Mouse (Mus musculus) midbrain, embryonic 15.5 days (tissue): ENCODE measurements around the gene Gm21964. TPM values are rescaled to one million over a fixed set of nuclear protein-coding genes. Genes with fewer than 3 reads are reported as not detected.

Experiments
- ATAC-seq: fragments of 200-750 bp; cut with Nextera tagmentation; replicated peaks from 2 replicates; pipeline ENCODE4 v1.8.0; 2017; ENCODE audit warnings: moderate TSS enrichment
- H3K27ac ChIP-seq: fragments of 300-500 bp; sonication (generic); 2 replicates; pipeline ENCODE4 v1.5.1; 2015; ENCODE audit warnings: mild to moderate bottlenecking, inconsistent platforms
- H3K27me3 ChIP-seq: fragments of 300-500 bp; sonication (generic); replicated peaks from 2 replicates; pipeline ENCODE4 v1.6.1; 2015; ENCODE audit warnings: inconsistent platforms
- H3K36me3 ChIP-seq: fragments of 300-500 bp; sonication (generic); replicated peaks from 2 replicates; pipeline ENCODE4 v1.6.1; 2015; ENCODE audit warnings: inconsistent platforms
- H3K4me1 ChIP-seq: fragments of 300-500 bp; sonication (generic); 2 replicates; pipeline ENCODE4 v1.6.1; 2015; ENCODE audit warnings: inconsistent platforms
- H3K4me2 ChIP-seq: fragments of 300-500 bp; sonication (generic); 2 replicates; pipeline ENCODE4 v1.6.1; 2015; ENCODE audit warnings: inconsistent platforms, mild to moderate bottlenecking, moderate library complexity
- H3K4me3 ChIP-seq: fragments of 300-500 bp; sonication (generic); 2 replicates; pipeline ENCODE4 v1.5.1; 2015; ENCODE audit warnings: mild to moderate bottlenecking, inconsistent platforms
- H3K9ac ChIP-seq: fragments of 300-500 bp; sonication (generic); 2 replicates; pipeline ENCODE4 v1.6.1; 2015; ENCODE audit warnings: mild to moderate bottlenecking, inconsistent platforms
- H3K9me3 ChIP-seq: fragments of 300-500 bp; sonication (generic); 2 replicates; pipeline ENCODE4 v1.6.1; 2016; ENCODE audit warnings: inconsistent platforms
- WGBS: fragments of 180-500 bp; shearing (Covaris S2); methylation state at CpG from one replicate; pipeline ENCODE4 v1.1.7; 2015; ENCODE audit warnings: mixed read lengths; 5-methylcytosine and 5-hydroxymethylcytosine counted together
- polyA plus RNA-seq: library from polyadenylated mRNA; unstranded; fragments of >200 nt; fragmentation: Nextera tagmentation; extraction: Ambion mirVana; gene quantifications from 2 replicates; pipeline ENCODE4 v1.2.1, GENCODE M21; 2015

Gene Gm21964
- not detected in 2 replicates for polyA plus RNA-seq

GRCm38 (mm10) chr8:110100907-110101306 lies at the start of gene Gm21964:
TSS of gene Gm21964 (plus strand) at chr8:110101207.
- ATAC-seq: no peak
- no peaks in the 10 kb centered on the region for H3K9me3 ChIP-seq

DNA sequence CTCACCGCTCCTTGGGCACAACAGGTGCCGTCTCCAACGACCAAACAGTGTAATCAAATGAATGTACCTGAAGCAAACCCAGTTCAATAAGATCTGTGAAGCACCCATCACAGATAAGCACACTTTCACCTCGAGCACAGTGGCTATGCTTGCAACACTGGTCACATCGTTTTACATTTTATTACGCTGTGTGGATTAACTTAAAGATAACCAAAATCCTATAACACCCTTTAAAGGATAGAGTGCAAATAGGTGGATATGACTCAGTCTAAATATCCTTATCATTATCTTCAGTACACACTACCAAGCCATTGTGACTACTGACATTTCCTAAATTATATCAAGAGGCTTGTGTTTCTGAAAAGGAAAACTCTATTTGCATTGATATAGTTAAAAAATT lies 49.8 kb upstream of the Gm21964 start:
- no peak overlapping the region for H3K4me2 ChIP-seq
- no peaks in the 10 kb centered on the region for H3K4me1 ChIP-seq
- H3K4me3 ChIP-seq: no peak overlapping the region
- no peak overlapping the region for H3K27ac ChIP-seq
- no peaks in the 10 kb centered on the region for H3K9me3 ChIP-seq
- WGBS: 81% methylated on average over 6 of the region's 6 CpGs
- no peaks in the 10 kb centered on the region for H3K27me3 ChIP-seq
- ATAC-seq: no peak
- H3K9ac ChIP-seq: no peak overlapping the region
- H3K36me3 ChIP-seq: no peaks in the 10 kb centered on the region

More at GRCm38 (mm10) chr8:110100907-110101306, at the start of gene Gm21964:
- H3K4me2 ChIP-seq: no peak within 1 kb of the TSS
- H3K27ac ChIP-seq: no peak within 1 kb of the TSS
- H3K4me3 ChIP-seq: no peak within 1 kb of the TSS
- no peaks in the 10 kb centered on the region for H3K4me1 ChIP-seq
- H3K27me3 ChIP-seq: no peaks in the 10 kb centered on the region
- no peaks in the 10 kb centered on the region for H3K36me3 ChIP-seq
- H3K9ac ChIP-seq: no peak within 1 kb of the TSS
- WGBS: 89% methylated on average over 12 of the region's 12 CpGs

DNA sequence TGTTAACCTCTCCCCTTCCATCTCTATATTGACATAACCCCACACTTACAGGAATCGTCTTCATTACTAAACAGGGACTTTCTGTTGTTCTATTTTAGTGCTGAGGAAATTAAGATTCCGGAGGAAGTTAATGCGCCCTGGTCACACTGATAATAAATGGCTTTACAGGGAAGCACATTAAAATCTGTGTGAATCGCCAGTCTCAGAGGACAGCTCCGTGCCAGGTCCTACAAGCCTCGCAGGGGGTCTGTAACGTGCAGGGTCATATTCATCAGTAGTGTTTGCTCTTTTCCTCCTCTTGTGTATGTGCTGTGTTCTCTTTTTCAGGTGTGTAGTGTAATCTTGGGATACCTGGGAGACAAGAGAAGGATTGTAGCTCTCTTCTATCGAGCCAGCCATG lies 42.8 kb upstream of the Gm21964 start:
- Histone ChIP-seq H3K4me1 (no peaks in the 10 kb centered on the region), H3K27ac (no peak overlapping the region), H3K4me2 (no peak overlapping the region), H3K36me3 (no peaks in the 10 kb centered on the region), H3K27me3 (no peaks in the 10 kb centered on the region), H3K4me3 (no peak overlapping the region), H3K9me3 (no peaks in the 10 kb centered on the region), H3K9ac (no peak overlapping the region)
- ATAC-seq: no peak
- WGBS: 75% methylated on average over 8 of the region's 8 CpGs

DNA sequence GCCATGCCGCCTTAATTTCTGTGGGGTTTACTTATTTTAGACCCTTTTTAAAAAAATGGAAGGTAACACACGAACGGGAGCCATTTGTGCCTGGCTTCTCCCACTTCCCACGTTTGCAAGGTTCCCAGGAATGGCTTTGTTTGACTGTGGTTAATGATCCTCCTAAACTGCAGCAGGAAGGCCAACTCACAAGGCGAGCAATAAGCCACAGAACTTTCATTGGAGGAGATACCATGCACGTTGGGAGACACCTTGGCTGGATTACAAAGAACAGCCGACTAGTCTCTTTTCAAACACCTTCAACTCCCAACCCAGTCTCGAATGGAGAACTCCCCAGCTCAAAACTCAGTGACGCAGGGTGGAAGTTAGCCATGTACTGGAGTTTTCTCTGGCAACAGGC lies 36.8 kb upstream of the Gm21964 start:
- 85% methylated on average over 9 of the region's 9 CpGs for WGBS

DNA sequence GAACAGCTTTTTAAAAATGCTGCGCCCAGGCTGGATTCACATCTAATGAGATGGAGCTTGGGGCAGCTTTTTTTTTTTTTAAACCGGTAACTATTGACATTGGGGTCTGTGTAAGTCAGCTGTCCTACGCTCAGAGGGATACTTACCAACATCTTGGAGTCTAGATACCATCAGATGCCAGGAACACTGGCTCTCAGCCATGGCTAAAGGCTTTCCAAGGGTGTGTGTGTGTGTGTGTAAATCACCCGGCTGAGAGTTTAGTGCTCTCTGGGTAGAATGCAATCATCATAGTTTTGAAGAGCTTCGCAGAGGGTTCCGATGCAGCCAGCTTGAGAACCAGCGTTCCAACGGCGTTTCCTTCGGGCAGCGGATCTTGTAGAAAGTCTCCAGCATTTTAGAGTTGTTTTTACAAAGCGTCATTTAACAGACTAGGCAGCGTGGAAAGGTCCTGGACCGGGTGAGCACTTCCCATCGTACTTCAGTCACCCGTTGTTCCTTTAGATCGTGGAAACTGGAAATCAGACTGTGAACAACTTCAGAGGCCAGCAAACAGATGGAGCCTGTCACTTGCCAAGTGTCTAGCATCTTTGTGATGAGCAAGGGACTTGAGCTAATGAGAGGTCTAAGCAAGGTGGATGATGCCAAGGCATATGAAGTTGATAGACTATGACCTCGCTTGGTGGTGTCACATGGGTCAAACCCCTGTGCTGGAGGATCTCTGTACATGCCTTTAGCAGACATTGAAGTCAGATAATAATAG lies 36.2 kb upstream of the Gm21964 start:
- H3K27ac ChIP-seq: no peak overlapping the region
- H3K9ac ChIP-seq: no peak overlapping the region
- 93% methylated on average over 18 of the region's 18 CpGs for WGBS
- no peaks in the 10 kb centered on the region for H3K4me1 ChIP-seq
- H3K27me3 ChIP-seq: no peaks in the 10 kb centered on the region
- no peaks in the 10 kb centered on the region for H3K9me3 ChIP-seq
- no peaks in the 10 kb centered on the region for H3K36me3 ChIP-seq
- no peak overlapping the region for H3K4me3 ChIP-seq
- no peak overlapping the region for H3K4me2 ChIP-seq
- no peak for ATAC-seq

More for the DNA sequence above, 36.8 kb upstream of the Gm21964 start:
- no peaks in the 10 kb centered on the region for H3K4me1 ChIP-seq
- no peak overlapping the region for H3K27ac ChIP-seq
- H3K36me3 ChIP-seq: no peaks in the 10 kb centered on the region
- ATAC-seq: no peak
- no peaks in the 10 kb centered on the region for H3K27me3 ChIP-seq
- no peaks in the 10 kb centered on the region for H3K9me3 ChIP-seq
- H3K4me3 ChIP-seq: no peak overlapping the region
- H3K4me2 ChIP-seq: no peak overlapping the region
- no peak overlapping the region for H3K9ac ChIP-seq

GRCm38 (mm10) chr8:110065676-110066075 lies 35.3 kb upstream of the Gm21964 start:
- WGBS: 88% methylated on average over 4 of the region's 4 CpGs
- H3K27me3 ChIP-seq: no peaks in the 10 kb centered on the region
- no peak overlapping the region for H3K9ac ChIP-seq
- H3K4me1 ChIP-seq: no peaks in the 10 kb centered on the region
- no peak overlapping the region for H3K27ac ChIP-seq
- no peaks in the 10 kb centered on the region for H3K9me3 ChIP-seq
- H3K4me3 ChIP-seq: no peak overlapping the region
- H3K4me2 ChIP-seq: no peak overlapping the region
- no peaks in the 10 kb centered on the region for H3K36me3 ChIP-seq
- ATAC-seq: no peak

GRCm38 (mm10) chr8:110069706-110070105 lies 31.3 kb upstream of the Gm21964 start:
- Histone ChIP-seq H3K4me1 (no peaks in the 10 kb centered on the region), H3K4me3 (no peak overlapping the region), H3K27ac (no peak overlapping the region), H3K27me3 (no peaks in the 10 kb centered on the region), H3K4me2 (no peak overlapping the region), H3K9me3 (no peaks in the 10 kb centered on the region), H3K36me3 (no peaks in the 10 kb centered on the region), H3K9ac (no peak overlapping the region)
- ATAC-seq: no peak
- WGBS: 85% methylated on average over 4 of the region's 4 CpGs

GRCm38 (mm10) chr8:110071600-110071999 lies 29.4 kb upstream of the Gm21964 start:
- H3K27me3 ChIP-seq: no peaks in the 10 kb centered on the region
- no peaks in the 10 kb centered on the region for H3K36me3 ChIP-seq
- 15% methylated on average over 9 of the region's 9 CpGs for WGBS
- no peak overlapping the region for H3K9ac ChIP-seq
- no peak overlapping the region for H3K27ac ChIP-seq
- no peak overlapping the region for H3K4me2 ChIP-seq
- no peak overlapping the region for H3K4me3 ChIP-seq
- H3K9me3 ChIP-seq: no peaks in the 10 kb centered on the region
- H3K4me1 ChIP-seq: no peaks in the 10 kb centered on the region
- ATAC-seq: no peak

DNA sequence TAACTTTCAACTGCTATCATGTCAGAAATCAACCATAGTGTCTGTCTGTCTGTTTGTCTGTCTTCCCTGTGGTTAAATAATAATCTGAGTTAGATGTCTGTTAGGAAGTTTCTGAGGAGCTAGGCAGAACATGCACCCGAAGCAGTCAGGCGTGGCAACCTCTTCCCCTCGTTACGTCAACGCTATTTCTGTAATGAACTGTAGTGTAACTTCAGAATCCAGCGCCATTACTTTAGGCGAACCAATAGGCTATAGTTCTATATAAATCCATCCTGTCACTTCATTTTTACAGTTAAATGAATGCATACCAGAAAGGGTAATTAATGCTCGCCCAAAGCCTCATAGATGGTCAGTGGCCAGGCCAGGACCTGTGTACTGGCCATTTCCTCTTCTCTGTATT lies 26.5 kb upstream of the Gm21964 start:
- Histone ChIP-seq H3K27ac (no peak overlapping the region), H3K4me1 (0 out of 2 replicates have a peak, but pooled peaks cover 3% of the 10 kb centered on the region), H3K4me2 (no peak overlapping the region), H3K36me3 (no peaks in the 10 kb centered on the region), H3K9ac (no peak overlapping the region), H3K4me3 (no peak overlapping the region), H3K27me3 (no peaks in the 10 kb centered on the region), H3K9me3 (no peaks in the 10 kb centered on the region)
- WGBS: 84% methylated on average over 8 of the region's 8 CpGs
- no peak for ATAC-seq

- Histone ChIP-seq H3K27me3 (no peaks in the 10 kb centered on the region), H3K36me3 (peaks cover 5% of the 10 kb centered on the region; the same call in 1 of the 2 replicates), H3K9ac (peak within 1 kb of the TSS; percentile 80), H3K27ac (peak within 1 kb of the TSS; percentile 46), H3K4me3 (peak within 1 kb of the TSS; percentile 55), H3K4me2 (peak within 1 kb of the TSS; percentile 80), H3K9me3 (no peaks in the 10 kb centered on the region), H3K4me1 (peaks cover 22% of the 10 kb centered on the region)
- ATAC-seq: peak; percentile 97
- WGBS: 5% methylated on average over 54 of the region's 54 CpGs
Measured at GRCm38 (mm10) chr8:110079282-110080221, 21.5 kb upstream of the Gm21964 start, which contains the start of gene Zfp612. TSS of gene Zfp612 (plus strand) at chr8:110079746.

GRCm38 (mm10) chr8:110082416-110083105 lies 18.4 kb upstream of the Gm21964 start:
- Histone ChIP-seq H3K9ac (no peak overlapping the region), H3K27me3 (no peaks in the 10 kb centered on the region), H3K4me1 (peaks cover 22% of the 10 kb centered on the region), H3K9me3 (no peaks in the 10 kb centered on the region), H3K36me3 (peaks cover 28% of the 10 kb centered on the region), H3K4me2 (no peak overlapping the region), H3K27ac (no peak overlapping the region), H3K4me3 (no peak overlapping the region)
- 79% methylated on average over 11 of the region's 11 CpGs for WGBS
- ATAC-seq: no peak

- Histone ChIP-seq H3K4me2 (no peak overlapping the region), H3K9ac (no peak overlapping the region), H3K4me1 (no peaks in the 10 kb centered on the region), H3K27me3 (no peaks in the 10 kb centered on the region), H3K9me3 (0 out of 2 replicates have a peak, but pooled peaks cover 3% of the 10 kb centered on the region), H3K4me3 (no peak overlapping the region), H3K36me3 (peaks cover 32% of the 10 kb centered on the region), H3K27ac (no peak overlapping the region)
- WGBS: 50% methylated on average over 1 of the region's 1 CpGs
- no peak for ATAC-seq
Measured at GRCm38 (mm10) chr8:110091869-110092268, 9.1 kb upstream of the Gm21964 start.
